Mouse (Mus musculus) adrenal gland, postnatal 10 days (tissue): Measurements from ENCODE around the gene Klhdc4. TPM values are rescaled to one million over a fixed set of nuclear protein-coding genes. Genes with fewer than 3 reads are reported as not detected.
A peak's percentile ranks its signal among the peaks of the same experiment; 100 is the strongest.

Experiments used
- DNase-seq: peaks from one replicate; pipeline ENCODE4 v3.0.0; 2021; ENCODE audit warnings: mixed read lengths
- total RNA-seq, 2 experiments: library from RNA; stranded (reverse); gene quantifications; 2 replicates each; pipeline ENCODE4 v1.2.3; 2021

The Klhdc4 gene
- total RNA-seq, 2 experiments from 2014 or later = 18.0 to 20.4 TPM

DNA sequence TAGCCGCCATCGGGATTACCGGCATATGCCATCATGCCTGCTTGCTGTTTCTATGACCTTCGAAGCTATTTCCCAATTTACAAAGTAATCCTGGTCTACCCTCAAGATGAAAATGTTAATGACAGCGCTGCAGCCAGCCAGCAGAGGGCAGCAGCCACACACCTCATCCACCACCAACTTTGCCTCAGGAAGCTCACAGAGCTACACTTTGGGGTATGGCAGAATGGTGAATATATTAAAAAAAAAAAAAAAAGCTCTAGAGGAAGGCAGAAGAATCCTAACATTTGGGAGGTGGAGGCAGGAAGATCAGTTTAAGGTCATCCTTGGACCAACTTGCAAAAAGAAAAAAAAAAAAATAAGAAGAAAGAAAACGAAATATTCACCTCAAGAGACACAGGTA lies 20.6 kb upstream of the Klhdc4 start:
- peak; percentile 81 for DNase-seq

DNA sequence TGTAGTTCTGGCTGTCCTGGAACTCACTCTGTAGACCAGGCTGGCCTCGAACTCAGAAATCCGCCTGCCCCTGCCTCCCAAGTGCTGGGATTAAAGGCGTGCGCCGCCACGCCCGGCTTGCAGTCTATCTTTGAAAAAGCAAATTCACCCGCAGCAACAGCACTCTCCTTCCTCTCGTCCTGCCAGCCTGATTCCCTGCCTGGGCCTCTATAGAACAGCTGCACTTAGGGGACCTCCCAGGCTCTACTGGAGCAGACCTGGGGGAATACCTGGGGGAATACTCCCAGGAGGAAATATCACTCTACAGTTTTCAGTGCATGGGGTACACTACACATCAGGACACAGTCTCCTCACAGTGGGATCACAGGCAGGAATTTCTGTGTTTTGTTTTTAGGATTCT lies 19.9 kb upstream of the Klhdc4 start:
- DNase-seq = no peak

DNA sequence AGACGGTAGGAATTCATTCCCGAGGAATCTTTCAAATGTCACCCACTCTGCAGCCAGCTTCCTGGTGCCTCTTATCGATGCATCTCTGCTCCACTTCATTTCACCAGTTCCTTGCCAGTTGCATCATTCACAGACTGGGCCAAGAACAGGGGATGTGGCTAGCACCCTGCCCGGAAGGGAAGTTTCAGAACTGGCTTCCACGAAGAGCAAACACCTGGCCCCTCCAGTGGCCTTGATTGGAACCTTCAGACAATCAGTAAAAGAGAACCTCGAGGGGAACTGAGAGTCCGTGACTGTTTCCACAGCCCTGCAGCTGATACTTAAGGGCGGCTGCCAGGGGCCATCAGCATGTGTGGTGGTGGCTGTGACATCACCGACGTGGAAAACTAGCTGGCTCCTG lies 19.1 kb upstream of the Klhdc4 start:
- DNase-seq = no peak

DNA sequence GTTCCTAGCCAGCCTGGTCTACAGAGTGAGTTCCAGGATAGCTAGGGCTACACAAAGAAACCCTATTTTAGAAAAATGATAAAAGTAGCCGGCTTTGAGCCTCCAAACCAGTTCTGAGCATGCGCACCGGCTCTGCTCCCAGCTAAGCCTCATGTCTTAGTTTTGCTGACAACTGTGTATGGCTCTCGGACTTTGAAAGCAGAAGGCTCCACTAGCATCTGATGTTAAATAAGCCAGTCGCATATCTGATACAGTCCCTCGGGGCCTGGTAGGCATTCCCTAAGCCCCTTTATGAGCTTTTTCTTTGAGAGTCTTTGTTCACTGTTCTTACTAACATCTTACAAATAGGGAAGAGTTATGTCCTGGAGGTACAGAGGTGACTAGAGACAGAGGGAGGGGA lies 18.6 kb upstream of the Klhdc4 start:
- no peak for DNase-seq

DNA sequence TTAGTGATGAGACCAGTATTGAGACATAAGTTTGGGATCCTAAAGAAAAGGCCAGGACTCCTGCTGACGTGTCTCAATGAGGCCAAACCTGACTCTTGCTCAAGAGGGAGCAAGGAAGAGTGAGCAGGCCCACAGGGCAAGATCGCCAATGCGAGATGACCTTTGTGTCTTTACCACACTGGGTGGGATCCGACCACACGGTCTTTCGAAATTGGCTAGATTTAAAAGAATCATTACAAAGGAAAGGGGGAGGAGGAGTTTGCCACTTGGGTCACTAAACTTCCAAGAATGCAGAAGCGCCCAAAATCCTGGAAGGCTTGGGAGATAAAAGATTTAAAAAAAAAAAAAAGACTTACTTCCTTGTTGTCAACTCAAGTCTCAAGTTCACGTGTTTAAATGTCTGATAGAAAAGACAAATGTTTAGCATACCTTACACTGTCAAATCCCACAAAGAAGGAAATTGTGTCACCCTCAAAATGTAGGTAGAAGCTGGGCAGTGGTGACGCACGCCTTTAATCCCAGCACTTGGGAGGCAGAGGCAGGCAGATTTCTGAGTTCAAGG lies 18.0 kb upstream of the Klhdc4 start:
- DNase-seq = no peak

DNA sequence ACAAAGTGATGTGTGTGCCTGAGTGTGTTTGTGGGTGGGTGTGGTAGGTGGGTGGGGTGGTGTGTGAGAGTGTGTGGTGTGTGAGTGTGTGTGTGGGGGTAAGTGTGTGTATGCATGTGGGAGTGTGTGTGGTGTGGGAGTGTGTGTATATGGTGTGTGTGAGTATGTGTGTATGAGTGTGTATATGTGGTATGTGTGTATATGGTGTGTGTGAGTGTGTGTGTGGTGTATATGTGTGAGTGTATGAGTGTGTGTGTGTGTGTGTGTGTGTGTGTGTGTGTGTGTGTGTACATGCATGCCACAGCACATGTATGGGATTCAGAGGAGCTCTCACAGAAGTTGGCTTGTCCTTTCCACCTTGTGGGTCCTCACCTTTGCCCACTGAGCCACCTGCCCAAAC lies 17.4 kb upstream of the Klhdc4 start:
- DNase-seq = no peak

DNA sequence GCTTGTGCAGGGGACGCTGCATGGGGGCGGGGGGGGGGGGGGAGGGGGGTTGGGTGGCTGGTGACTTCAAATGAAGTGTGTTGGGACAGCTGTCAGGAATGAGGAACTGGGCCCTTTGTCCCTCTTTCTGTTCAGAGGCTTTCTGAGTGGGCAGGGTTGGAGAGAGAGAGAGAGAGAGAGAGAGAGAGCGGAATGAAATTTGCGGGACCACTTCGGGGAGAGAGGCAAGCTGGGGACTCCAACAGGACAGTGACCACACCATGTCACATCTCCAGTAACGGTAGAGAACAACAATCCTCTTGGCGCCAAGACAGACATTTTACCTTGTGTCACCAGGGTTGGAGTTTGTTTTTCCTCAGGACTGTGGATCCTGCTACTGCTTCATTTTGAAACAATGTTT lies 15.4 kb upstream of the Klhdc4 start:
- DNase-seq = no peak

DNA sequence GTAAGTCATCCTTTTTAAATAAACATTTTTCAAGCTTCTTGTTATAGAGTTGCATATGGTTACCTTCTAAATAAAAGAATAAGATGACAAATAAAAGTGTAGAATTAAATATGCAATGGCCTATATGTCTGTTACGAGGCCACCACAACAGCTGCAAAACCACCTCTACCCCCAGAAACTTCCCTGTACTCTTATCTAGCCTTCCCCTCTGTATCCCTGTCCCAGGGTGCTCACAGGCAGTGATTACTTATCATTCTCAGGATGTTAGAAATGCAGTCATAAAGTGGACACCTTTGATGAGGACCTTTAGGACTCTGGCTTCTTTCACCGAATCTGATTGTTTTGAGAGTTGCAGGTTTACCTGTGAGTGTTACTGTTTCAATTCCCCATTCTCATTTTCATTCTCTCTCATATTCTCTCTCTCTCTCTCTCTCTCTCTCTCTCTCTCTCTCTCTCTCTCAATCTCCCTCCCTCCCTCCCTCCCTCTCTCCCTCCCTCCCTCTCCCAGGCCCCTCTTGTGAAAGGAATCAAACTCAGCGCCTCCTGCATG lies 13.9 kb upstream of the Klhdc4 start:
- no peak for DNase-seq

DNA sequence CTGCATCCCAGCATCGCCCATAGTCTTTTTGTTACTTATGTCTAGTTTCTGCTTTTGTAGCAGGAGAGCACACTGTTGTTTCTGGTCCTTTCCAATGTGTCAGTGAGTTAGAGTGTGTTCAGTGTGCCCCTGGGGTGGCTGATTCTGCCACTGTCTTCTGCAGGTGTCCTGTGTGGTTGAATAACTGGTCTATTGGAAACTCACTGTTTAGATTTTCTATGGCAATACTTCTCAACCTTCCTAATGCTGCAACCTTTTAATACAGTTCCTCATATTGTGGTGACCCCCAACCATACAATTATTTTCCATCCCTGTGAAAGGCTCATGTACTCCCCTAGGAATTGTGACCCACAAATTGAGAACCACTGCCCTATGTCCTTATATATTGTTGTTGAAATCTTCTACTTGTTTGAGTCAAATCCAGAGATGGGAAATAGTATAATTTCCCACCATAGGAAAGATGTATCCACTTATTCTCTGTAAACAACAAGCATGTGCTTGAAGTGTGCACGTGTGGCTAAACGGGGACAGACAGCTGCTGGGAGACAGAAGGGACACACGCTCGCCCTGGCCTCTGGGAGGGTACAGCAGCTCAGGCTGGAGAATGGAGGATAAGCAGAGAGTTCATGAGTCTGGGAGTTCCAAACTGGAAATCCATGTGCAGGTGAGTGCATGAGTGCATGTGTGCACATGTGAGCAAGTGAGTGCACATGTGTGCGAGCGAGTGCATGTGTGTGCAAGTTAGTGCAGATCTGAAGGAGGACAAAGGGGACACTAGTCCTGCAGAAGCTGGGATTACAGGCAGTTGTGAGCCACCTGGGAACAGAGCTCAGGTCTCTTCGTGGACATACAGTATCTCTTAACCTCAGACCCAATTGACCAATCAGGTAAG lies 12.9 kb upstream of the Klhdc4 start:
- no peak for DNase-seq

DNA sequence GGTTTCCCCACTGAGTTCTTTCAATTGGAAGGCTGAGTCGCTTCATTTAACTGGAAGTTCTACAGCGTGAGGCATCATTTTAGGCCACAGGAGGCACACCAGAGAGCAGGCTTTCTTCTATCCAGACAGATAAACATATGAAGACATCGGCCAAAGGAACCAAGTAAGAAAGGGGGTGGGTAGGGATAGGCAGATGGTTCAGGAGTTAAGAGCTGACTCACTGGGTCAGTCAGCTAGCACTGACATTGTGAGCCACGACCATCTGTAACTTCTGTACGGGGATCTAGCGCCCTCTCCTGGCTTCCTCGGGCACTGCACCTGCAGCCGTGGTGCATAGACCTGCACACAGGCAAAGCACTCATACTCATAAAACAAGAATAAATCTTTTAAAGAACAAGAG lies 11.9 kb upstream of the Klhdc4 start:
- peak; percentile 72 for DNase-seq

DNA sequence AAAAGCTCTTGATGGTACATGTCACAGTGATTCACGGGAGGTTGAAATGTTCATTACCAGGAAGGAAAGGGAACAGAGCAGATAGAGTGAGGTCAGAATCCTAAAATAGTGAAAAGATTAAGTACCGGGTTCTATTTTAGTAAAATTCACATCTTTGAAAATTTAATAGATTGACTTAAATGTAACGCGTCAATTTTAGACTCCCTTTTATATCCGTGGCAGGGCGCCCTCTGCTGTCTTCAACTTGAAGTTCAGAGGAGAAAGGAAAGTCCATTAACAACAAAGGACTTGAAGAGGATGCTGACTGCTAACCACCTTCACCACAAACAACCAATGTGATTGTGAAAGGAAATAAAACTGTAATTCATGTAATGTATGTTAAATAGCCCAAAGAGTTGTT lies 3.1 kb upstream of the Klhdc4 start:
- peak; percentile 83 for DNase-seq

DNA sequence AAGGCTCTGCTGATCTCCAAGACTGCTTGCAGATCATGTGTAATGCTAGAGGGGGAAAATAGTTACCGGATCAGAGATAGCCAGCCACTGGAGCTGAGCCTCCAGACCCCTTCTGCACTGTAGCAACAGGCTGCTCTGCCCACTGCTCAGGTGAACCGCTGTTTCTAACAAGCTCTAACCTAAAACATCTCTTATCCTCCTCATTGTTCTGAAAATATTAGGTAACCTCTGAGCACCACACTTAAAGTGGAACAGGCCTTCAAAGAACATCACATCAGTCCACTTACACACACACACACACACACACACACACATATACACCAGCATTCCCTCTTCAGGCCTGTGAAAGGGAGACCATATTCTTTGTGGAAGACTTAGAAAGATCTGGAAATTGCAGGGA lies 2.7 kb upstream of the Klhdc4 start:
- DNase-seq = no peak

DNA sequence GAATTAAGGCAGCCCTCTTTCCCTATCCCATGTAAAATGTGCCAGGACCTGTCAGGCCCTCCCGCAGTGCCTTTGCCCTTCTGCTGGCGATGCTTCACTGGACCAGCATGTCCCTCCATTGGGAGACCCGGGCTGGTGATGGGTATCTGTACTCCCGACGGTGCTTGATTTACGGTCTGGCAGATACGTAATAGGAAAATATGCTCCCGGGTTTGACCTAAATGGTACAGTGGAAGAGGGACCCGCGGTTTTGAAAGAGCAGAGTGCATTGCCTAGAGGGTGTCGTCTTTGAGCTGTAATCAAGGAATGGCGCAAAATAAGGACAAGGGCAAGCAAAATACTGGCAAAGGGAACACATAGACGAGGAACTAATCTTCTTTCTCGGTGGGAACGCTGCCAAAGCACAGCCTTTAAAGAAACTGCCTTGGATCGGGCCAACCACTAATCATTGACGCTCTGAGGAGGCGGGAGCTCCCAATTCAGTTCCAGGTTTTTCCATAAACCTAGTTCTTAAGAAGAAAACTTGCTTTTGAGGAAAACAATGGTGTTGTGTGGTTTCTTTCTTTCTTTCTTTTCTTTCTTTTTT lies 501 bp upstream of the Klhdc4 start:
- DNase-seq = no peak

DNA sequence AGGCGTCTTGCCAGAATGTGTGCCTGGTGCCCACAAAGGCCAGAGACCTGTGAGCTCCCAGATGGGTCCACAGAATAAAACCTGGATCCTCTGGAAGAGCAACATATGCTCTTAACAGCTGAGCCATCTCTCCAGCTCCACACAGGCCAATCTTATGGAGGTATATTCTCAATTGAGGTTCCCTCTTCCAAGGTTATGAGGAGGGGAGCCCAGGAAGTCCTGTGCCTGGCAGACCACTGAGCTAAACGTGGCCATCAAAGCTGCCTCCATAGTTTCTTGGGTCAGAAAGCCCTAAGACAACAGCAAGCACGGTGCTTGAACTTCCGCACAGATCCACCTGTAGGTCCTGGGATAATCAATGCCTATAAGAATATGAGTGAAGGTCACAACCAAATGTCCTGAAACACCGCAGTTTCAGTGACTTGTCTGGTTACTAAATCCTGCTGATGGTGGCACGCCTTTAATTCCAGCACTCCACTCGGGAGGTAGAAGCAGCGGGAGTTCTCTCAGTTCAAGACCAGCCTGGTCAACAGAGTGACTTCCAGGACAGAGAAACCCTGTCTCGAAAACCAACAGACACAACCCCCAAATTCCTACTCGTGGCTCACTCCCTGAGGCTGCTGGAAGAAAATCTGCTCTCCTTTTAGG lies 869 bp downstream of the Klhdc4 start:
- no peak for DNase-seq

DNA sequence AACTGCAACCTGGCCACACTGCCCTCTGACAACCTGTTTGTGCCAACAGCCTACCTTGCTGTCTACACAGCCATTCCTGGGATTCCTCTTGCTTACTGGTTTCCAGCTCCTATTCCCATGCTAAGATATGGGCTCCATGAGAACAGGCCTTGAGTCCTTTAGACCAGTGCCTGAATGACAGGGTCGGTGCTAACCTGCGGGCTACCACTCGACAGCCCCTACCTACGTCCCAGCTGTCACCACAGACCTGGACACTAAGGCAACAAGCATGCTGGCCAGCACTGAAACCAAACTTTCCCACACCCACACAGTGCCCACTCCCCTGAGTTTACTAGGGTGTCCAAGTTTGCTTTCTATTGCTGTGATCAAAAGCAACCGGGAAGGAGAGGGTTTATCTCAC lies 1.6 kb downstream of the Klhdc4 start:
- DNase-seq = no peak

DNA sequence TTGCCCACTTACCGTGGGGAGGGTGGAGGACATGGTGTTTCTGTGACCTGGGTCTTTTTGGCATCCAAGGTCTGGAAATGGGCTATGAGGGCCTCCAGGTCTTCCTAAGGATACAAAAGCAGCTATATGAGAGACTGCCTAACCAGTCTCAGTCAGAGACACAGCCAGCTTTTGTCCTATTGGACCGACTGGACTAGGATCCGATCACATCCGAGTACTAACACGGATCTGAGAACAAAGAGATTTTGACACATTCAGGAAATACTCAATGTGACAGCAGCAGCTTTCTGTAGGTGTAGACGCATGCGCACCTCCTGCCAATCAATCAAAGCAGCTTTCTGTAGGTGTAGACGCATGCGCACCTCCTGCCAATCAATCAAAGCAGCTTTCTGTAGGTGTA lies 7.6 kb downstream of the Klhdc4 start:
- DNase-seq = no peak

DNA sequence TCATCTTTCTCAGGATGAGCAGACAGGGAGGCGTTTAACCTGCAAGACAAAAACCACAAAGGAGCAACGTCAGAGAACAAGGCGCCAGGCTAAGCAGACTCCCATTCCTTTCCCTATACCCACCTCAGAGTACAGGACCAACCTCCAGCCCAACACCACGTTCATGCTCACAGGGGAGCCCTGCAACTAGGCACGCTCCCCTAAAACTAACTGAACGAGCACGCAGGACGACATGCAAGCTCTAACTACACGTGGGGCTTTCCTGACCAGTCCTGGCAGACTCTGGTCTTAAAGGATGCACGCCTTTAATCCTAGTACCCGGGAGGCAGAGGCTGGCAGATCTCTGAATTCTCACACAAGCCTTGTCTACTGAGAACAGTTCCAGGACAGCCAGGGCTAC lies 8.0 kb downstream of the Klhdc4 start:
- DNase-seq = no peak

DNA sequence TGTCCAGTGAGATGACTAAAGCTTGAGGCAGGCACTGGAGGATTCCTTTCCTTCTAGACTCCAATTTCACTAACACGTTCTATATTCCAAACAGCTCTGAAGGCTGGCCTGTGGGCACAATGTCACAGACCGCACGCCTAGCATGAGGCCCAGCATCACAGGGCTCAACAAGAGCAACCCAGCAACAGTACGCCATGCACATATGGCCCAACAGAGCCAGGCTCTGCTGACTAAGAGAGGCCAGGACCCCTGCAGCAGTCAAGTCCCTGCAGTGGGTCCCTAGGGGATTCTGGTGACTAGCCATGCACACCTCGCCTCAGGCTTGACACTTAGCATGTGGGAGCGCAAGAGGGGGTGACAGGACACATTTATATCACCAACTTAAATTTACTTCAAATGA lies 8.5 kb downstream of the Klhdc4 start:
- no peak for DNase-seq

DNA sequence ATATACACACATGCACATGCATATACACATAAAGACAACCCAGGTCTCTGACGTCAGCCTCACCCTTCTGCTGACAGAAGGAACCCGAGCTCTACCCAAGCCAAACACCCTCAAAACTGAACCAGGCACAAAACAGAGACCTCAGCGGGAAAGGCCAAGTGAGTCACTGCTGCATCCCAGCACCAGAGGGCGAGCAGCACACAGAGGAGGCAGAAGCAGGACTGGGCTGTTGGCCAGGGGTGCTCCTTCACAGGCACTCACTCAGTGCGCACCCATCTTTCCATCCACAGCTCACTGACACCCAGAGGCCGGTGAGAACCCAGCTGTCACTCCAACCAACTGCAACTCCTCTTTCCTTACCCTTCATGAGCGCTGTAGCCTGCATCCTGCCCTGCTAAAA lies 11.1 kb downstream of the Klhdc4 start:
- no peak for DNase-seq

DNA sequence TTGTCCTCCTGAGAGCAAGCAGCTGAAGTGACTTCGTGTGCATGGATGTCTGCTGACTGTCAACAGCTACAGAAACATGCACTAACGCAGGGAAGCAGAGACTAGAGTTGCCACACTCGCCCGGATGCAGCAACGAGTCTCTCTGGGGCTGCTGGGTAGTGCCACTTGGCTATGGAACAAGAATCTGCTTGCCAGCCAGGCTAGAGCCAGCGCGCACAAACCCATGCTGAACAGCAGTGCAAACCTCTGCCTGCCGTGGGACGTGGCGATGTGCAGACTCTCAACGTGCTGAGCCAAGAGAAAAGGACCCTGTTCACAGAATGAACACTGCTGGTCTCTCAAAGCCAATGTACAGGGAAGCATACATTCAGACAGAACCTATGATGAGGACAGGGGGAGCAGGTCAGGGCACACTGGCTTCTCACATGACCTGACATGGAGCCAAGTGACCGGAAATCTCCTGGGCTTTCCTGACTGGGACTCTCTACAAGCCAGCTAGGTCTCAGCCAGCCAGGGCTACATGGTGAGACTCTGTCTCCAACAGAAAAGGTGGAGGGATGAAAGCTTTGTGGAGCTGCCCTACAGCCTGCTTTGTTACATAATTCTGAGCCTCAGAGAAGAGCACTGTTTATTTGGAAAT lies 17.3 kb downstream of the Klhdc4 start:
- DNase-seq = peak; percentile 68

DNA sequence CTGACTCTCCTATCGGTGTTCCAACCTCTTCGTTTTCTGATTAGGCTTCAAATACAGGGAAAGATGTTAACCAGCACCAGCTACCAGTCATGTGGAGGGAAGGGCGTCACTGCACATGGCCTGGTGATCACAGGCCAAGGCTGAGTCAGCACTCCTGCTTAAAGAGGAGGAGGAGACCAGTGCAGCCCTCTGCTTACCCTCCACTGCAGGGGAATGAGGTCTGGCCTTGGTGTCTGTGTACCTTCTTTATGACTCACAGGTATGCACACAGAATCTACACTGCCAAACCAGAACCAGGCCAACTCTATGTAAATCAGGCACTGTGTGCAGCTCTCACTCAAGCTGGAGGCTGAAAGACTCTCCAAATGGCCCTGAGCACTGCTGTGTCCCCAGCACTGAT lies 17.9 kb downstream of the Klhdc4 start:
- DNase-seq = no peak

DNA sequence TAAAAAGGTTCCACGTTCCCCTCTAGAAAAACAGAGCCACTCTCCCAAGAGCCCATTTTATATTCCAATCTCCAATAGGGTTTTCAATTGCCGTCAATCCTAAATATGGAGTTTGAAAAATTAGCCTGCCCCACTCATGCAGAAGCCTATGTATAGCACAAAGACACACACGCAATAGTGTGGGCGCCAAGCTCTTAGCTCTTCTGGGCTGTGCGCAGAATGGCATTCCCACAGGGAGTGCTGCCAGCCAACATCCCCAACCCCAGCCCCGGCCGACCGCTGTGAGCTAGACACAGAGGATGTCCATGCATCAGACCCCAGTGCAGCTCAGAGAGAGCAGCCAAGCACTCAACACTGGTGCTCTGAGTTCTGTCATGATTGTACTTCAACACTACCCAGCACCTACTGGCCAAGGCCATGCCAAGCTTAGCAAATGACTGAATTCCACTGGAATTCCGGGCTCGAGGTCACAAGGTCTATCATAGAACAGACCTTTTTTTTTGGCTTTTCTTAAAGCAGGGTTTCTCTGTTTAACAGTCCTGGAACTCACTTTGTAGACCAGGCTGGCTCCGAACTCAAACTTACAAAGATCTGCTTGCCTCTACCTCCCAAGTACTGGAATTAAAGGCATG lies 19.7 kb downstream of the Klhdc4 start:
- DNase-seq = peak; percentile 29
